Mouse (Mus musculus) MEL (cell line): ENCODE data around the gene Kctd14.

Experiments used
- CHD2 ChIP-seq: IDR thresholded peaks from 2 replicates; pipeline ENCODE4 v1.6.1; 2011; ENCODE audit warnings: low read length, improper control_type of control experiment
- CTCF ChIP-seq, 3 experiments: IDR thresholded peaks in 2 of 3; conservative IDR thresholded peaks in 1 of 3; 2 replicates each; pipeline ENCODE4 v1.5.1; 2011 to 2012; ENCODE audit warnings: low read length in 3 of 3, low read depth in 2 of 3, mild to moderate bottlenecking in 2 of 3, improper control_type of control experiment in 1 of 3, inconsistent platforms in 1 of 3, mixed read lengths in 1 of 3, moderate library complexity in 1 of 3; ENCODE audit not compliant: control insufficient read depth in 1 of 3, insufficient read depth in 1 of 3, poor library complexity in 1 of 3, severe bottlenecking in 1 of 3
- HCFC1 ChIP-seq: IDR thresholded peaks from 2 replicates; pipeline ENCODE4 v1.6.1; 2012; ENCODE audit warnings: low read depth, mild to moderate bottlenecking, inconsistent platforms, low read length, improper control_type of control experiment, moderate library complexity
- JUND ChIP-seq: IDR thresholded peaks from 2 replicates; pipeline ENCODE4 v1.6.1; 2011; ENCODE audit warnings: low read depth, mild to moderate bottlenecking, improper control_type of control experiment, low read length
- MAZ ChIP-seq: IDR thresholded peaks from 2 replicates; pipeline ENCODE4 v1.6.1; 2012; ENCODE audit warnings: low read depth, mild to moderate bottlenecking, inconsistent platforms, low read length, improper control_type of control experiment
- MYB ChIP-seq: IDR thresholded peaks from 2 replicates; pipeline ENCODE4 v1.6.1; 2011; ENCODE audit warnings: mild to moderate bottlenecking, low read depth, low read length, improper control_type of control experiment
- POLR2A ChIP-seq, 2 experiments: IDR thresholded peaks; 2 replicates each; pipeline ENCODE4 v1.6.1; 2011 to 2012; ENCODE audit warnings: low read length in 2 of 2, mild to moderate bottlenecking in 2 of 2, control low read depth in 1 of 2, improper control_type of control experiment in 1 of 2, low read depth in 1 of 2, moderate library complexity in 1 of 2; ENCODE audit not compliant: control insufficient read depth in 1 of 2, insufficient read depth in 1 of 2, poor library complexity in 1 of 2
- RAD21 ChIP-seq: IDR thresholded peaks from 2 replicates; pipeline ENCODE4 v1.6.1; 2011; ENCODE audit warnings: mild to moderate bottlenecking, low read depth, low read length, improper control_type of control experiment
- SIN3A ChIP-seq: IDR thresholded peaks from 2 replicates; pipeline ENCODE4 v1.6.1; 2012; ENCODE audit warnings: low read length, improper control_type of control experiment, inconsistent platforms
- UBTF ChIP-seq: IDR thresholded peaks from 2 replicates; pipeline ENCODE4 v1.6.1; 2012; ENCODE audit warnings: low read depth, mild to moderate bottlenecking, inconsistent platforms, low read length, improper control_type of control experiment, moderate library complexity, borderline replicate concordance; ENCODE audit not compliant: insufficient read depth
- ZKSCAN1 ChIP-seq: IDR thresholded peaks from 2 replicates; pipeline ENCODE4 v1.6.1; 2012; ENCODE audit warnings: low read depth, mild to moderate bottlenecking, inconsistent platforms, low read length, improper control_type of control experiment, moderate library complexity

DNA sequence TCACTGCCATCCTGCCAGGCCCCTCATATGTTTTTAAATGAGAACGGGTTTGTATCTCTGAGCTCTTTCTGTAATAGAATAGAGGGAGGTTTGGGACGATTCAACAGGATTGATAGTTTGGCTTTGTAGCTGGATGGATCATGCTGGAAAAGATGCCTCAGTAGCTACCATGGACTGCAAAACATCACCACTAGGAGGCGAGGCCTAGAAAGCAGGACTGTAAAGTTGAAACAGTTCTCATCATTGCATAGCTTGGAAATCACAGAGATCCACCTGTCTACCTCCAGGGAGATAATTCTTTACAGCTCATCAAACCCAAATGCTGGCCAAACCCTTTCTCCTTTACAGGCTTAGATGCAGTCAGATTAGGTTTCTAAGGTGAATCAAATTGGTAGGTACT lies 39.5 kb upstream of the Kctd14 start:
- TF ChIP-seq SIN3A: no peak
- no peak for TF ChIP-seq HCFC1
- no peak for TF ChIP-seq CTCF (IDR thresholded peaks at IDR 0.05 in 2 of 3, conservative IDR thresholded peaks at IDR 0.05 in 1 of 3; ENCODE audit: control insufficient read depth in 1 of 3, insufficient read depth in 1 of 3, low read depth in 2 of 3, low read length in 3 of 3, poor library complexity in 1 of 3, severe bottlenecking in 1 of 3)
- TF ChIP-seq CHD2: no peak
- no peak for TF ChIP-seq MYB
- no peak for TF ChIP-seq UBTF
- no peak for TF ChIP-seq RAD21
- no peak for TF ChIP-seq MAZ
- no peak for TF ChIP-seq ZKSCAN1
- no peak for TF ChIP-seq POLR2A (IDR thresholded peaks at IDR 0.05; ENCODE audit: control insufficient read depth in 1 of 2, insufficient read depth in 1 of 2, low read depth in 1 of 2, low read length in 2 of 2, poor library complexity in 1 of 2)
- TF ChIP-seq JUND: no peak
